Mouse (Mus musculus) heart, postnatal 0 days (tissue): ENCODE measurements around the gene Dach1.

Experiments used
- CTCF ChIP-seq: IDR thresholded peaks from 2 replicates; pipeline ENCODE4 v1.5.1; 2016; ENCODE audit warnings: antibody characterized with exemption, control low read depth, low read depth
- EP300 ChIP-seq: IDR thresholded peaks from 2 replicates; pipeline ENCODE4 v1.6.1; 2016; ENCODE audit warnings: antibody characterized with exemption, low read depth

DNA sequence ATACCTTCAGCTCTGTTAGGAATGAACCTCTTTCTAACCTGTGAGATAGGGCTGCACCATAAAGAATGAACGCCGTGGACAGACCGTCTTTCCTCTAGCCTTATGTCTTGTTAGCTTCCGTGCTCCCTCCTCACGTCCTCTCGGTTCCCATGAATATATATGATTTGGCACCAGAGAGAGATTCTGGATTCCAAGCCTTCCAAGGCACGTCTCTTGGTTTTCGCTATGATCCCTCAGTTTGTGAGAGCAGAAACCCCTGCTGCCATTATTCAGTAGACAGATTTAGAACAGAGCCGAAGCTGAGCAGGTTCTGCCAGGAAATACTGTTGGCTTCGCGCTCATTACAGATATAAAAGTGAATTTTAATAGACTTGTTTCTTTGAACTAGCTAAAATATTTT lies 356.0 kb downstream of the Dach1 start:
- TF ChIP-seq EP300 (no peak), CTCF (no peak)
